Mouse (Mus musculus) fibroblast of lung, adult 2 months (primary cell): Measurements from ENCODE around the gene Gm10668.
"Not testable (repeated sequence)": the region's sequence is repeated elsewhere in the genome, so short reads cannot be mapped to it uniquely, and the experiment has no call there.

ENCODE experiments used
- DNase-seq: peaks from one replicate; pipeline ENCODE4 v3.0.0-alpha.2; 2011; ENCODE audit warnings: low read depth

Gm10668 gene

DNA sequence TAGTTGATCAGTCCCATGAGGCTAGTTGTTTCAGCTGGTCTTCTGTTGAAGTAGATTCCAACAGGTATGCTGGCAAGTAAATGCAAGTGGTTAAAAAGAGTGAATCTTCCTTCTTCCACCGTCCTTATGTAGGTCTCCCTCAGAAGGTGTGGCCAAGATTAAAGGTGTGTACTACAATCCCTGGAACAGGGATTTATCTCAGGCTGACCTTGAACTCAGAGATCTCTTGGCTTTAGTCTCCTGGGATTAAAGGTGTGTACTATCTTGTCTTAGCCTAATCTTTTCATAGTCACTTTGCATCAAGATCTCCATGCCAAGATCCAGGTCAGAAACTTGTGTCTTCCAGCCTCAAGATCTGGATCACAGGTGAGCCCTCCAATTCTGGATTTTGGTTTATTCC lies at the start of gene Gm10668:
Gene Gm10668, minus strand, starts transcription at position 101 of the 400 bp plus-strand sequence.
- not testable (repeated sequence) for DNase-seq

GRCm38 (mm10) chr7:20770885-20771284 lies 40.5 kb upstream of the Gm10668 start, which contains the start of gene Vmn1r112:
TSS of gene Vmn1r112 (plus strand) at chr7:20771185.
- DNase-seq, result not testable (repeated sequence)

DNA sequence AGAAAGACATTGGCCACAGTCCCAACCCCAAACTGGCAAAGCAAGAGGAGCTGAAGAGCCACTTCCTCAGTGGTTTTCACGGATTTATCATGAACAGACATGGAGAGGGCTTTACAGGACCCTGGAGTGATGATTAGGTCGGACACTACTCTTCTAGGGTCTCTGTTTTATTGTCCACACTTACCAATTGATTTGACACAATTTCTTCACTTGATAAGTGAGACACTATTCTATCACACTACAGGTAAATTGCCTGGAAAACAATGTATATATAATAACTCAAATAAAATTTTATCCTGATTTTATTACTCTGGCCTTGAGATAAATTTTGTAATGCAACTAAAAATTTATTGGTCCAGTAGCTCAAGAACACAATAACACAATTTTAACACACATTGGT lies 27.3 kb downstream of the Gm10668 start, which contains the start of gene Vmn1r111:
Gene Vmn1r111, minus strand, starts transcription at position 101 of the 400 bp plus-strand sequence.
- not testable (repeated sequence) for DNase-seq
